Mouse (Mus musculus): ENCODE measurements around the gene Bcor. TPM values are rescaled to one million over a fixed set of nuclear protein-coding genes. Genes with fewer than 3 reads are reported as not detected.

Bcor gene
- polyA plus RNA-seq, 1 experiment = 6.4 TPM

DNA sequence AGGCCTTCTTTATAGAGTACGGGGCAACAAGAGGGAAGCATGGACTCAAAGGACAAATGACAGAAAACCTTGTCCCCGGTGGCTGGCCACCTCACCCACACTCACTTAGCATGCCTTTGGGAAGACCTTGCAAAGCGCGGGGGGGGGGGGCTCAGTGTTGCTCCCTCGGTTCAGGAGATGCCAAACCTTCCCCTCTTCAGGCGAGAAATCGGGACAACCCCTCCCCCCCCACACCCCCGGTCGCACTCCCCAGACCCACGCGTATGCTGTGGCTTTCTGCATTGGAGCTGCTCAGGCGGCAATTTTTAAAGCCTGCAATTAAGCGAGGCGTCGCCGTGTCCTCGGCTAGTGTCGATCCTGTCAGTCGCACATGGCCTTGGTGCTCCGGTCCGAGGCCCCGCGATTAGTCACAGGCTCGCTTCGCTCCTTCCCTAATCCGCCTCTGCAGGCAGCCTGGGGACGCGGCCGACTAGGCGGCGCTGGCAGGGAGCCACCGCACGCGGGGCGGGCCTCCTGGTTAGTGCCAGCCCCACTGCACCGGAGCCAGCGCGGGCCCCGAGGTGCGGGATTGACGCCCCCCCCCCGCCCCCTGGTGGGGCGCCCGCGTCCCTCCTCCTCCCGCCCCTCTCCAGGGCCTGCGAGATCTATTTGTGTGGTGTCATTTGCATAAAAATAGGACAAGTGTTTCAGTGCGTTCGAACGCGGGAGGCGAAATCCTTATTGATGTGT, 70.6 kb downstream of the Bcor start:
- no peaks in the 10 kb centered on the region for H3K27me3 ChIP-seq (replicated peaks; ENCODE audit: control insufficient read depth, insufficient read depth, low read length)

DNA sequence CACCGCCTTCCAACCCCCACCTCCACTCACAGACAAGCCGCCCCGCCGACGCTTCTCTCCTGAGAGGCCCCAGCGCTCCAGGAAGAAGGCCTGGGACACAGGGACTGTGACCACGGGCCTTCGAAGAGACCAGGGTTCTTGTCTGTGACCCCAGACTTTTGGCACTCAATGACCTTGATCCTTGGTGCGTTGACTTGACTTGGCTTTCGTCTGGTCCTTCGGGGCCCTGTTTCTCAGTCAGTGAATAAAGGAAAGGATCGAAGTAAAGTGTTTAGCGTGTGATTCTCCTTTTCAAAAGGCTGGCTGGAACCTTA, 71.2 kb downstream of the Bcor start:
- no peaks in the 10 kb centered on the region for H3K27me3 ChIP-seq (replicated peaks; ENCODE audit: control insufficient read depth, insufficient read depth, low read length)
- H3K4me3 ChIP-seq (ENCODE audit: insufficient read depth, low read depth, low read length) = peak overlapping the region; percentile 60
- H3K27ac ChIP-seq (ENCODE audit: insufficient read depth, low read depth, low read length) = peak overlapping the region; percentile 95
- no peak for TF ChIP-seq CTCF (conservative IDR thresholded peaks at IDR 0.05; ENCODE audit: insufficient read depth, insufficient read length, low read depth, low read length)
- no peak for TF ChIP-seq POLR2A (IDR thresholded peaks at IDR 0.05; ENCODE audit: low read depth, low read length)
- H3K36me3 ChIP-seq (ENCODE audit: control insufficient read depth, insufficient read depth, low read length) = no peaks in the 10 kb centered on the region
- no peak for DNase-seq
- H3K4me1 ChIP-seq (ENCODE audit: control insufficient read depth, insufficient read depth, low read length) = peaks cover 9% of the 10 kb centered on the region
- WGBS = 5% methylated on average over 13 of the region's 13 CpGs

More for the DNA sequence above, 70.6 kb downstream of the Bcor start:
- Histone ChIP-seq H3K4me1 (ENCODE audit: control insufficient read depth, insufficient read depth, low read length) (peaks cover 9% of the 10 kb centered on the region), H3K4me3 (ENCODE audit: insufficient read depth, low read depth, low read length) (no peak overlapping the region), H3K36me3 (ENCODE audit: control insufficient read depth, insufficient read depth, low read length) (no peaks in the 10 kb centered on the region), H3K27ac (ENCODE audit: insufficient read depth, low read depth, low read length) (peak overlapping the region; percentile 95)
- WGBS = 3% methylated on average over 51 of the region's 52 CpGs
- peak; percentile 77 for DNase-seq
- TF ChIP-seq CTCF (conservative IDR thresholded peaks at IDR 0.05; ENCODE audit: insufficient read depth, insufficient read length, low read depth, low read length) (no peak), POLR2A (IDR thresholded peaks at IDR 0.05; ENCODE audit: low read depth, low read length) (no peak)

DNA sequence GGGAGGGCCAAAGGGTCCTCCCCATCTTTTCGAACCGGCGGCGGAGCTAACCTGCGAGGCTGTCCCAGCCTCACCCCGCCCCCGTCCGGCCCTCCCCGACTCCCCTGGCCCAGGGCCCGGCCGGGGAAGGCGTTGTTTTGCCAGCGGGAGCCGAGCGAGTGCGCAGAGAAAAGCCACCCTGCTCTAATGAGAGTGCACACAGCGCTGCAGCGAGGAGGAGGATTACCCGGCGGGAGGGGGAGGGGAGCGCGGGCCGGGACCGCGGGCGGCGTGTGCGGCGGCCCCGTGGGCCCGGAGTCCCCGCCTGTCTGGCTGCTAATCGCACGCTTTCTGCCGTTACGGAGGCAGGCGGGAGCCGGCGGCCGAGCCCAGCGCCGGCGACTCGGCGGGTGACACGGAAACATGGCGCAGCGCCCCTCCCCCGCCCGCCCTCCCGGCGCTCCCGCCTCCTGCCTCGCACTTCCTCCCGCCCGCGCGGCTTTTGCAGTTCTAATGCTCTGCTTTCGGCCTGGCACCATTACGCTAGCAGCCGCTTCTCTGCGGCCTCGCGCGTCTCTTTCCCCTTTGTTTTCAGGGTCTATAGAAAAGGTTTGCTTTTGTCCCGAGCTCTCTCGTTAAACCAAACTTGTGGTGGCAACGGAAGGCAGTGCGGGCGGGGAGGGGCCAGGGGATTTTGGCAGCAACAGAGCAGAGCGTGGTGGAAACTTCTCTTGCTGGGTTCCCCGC, 71.7 kb downstream of the Bcor start:
- under 1% methylated on average over 41 of the region's 72 CpGs for WGBS
- Histone ChIP-seq H3K27me3 (replicated peaks; ENCODE audit: control insufficient read depth, insufficient read depth, low read length) (no peaks in the 10 kb centered on the region), H3K4me3 (ENCODE audit: insufficient read depth, low read depth, low read length) (peak overlapping the region; percentile 60), H3K36me3 (ENCODE audit: control insufficient read depth, insufficient read depth, low read length) (no peaks in the 10 kb centered on the region), H3K4me1 (ENCODE audit: control insufficient read depth, insufficient read depth, low read length) (peaks cover 9% of the 10 kb centered on the region), H3K27ac (ENCODE audit: insufficient read depth, low read depth, low read length) (peak overlapping the region; percentile 95)
- DNase-seq = peak; percentile 92
- TF ChIP-seq CTCF (conservative IDR thresholded peaks at IDR 0.05; ENCODE audit: insufficient read depth, insufficient read length, low read depth, low read length) (no peak), POLR2A (IDR thresholded peaks at IDR 0.05; ENCODE audit: low read depth, low read length) (no peak)

DNA sequence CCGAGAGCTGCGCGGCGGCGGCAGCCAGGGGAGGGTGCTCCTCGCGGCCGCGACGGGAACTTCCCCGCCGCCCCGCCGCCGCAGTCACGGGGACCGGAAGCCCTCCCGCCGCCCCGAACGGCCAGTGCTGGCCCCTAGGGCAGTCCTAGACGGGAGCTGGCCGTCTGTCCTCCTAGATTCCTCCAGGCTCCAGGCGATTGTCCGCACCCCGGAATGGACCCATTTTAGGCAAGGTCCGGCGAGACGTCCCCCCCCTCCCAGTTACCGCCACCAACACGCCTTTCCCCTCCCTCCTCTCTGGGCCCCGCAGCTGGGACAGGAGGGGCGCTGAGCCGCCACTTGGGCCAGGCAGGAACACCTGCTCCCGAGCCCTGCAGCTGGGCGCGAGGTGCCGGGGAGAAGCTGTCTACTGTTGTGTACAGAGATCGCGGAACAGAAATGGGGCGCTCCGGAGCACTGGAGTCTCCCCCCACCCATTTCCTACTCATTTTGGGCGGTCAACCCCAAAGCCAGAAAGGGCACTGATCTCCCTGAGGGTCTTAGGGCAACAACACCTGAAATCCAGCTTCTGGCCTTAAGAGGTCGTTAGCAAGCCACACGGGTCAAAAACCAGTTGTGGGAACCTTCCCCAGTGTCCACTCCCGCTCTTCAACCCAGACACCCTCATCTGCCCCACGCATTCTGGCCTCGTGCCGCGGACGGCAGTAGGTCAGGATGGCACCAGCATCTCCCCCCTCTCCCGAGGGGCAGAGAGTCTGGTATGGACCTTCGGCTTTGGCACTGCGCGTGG, 72.4 kb downstream of the Bcor start:
- Histone ChIP-seq H3K27me3 (replicated peaks; ENCODE audit: control insufficient read depth, insufficient read depth, low read length) (no peaks in the 10 kb centered on the region), H3K36me3 (ENCODE audit: control insufficient read depth, insufficient read depth, low read length) (no peaks in the 10 kb centered on the region), H3K4me3 (ENCODE audit: insufficient read depth, low read depth, low read length) (peak overlapping the region; percentile 60), H3K4me1 (ENCODE audit: control insufficient read depth, insufficient read depth, low read length) (peaks cover 9% of the 10 kb centered on the region), H3K27ac (ENCODE audit: insufficient read depth, low read depth, low read length) (peak overlapping the region; percentile 87)
- DNase-seq = peak; percentile 72
- TF ChIP-seq CTCF (conservative IDR thresholded peaks at IDR 0.05; ENCODE audit: insufficient read depth, insufficient read length, low read depth, low read length) (no peak), POLR2A (IDR thresholded peaks at IDR 0.05; ENCODE audit: low read depth, low read length) (no peak)
- under 1% methylated on average over 49 of the region's 55 CpGs for WGBS

DNA sequence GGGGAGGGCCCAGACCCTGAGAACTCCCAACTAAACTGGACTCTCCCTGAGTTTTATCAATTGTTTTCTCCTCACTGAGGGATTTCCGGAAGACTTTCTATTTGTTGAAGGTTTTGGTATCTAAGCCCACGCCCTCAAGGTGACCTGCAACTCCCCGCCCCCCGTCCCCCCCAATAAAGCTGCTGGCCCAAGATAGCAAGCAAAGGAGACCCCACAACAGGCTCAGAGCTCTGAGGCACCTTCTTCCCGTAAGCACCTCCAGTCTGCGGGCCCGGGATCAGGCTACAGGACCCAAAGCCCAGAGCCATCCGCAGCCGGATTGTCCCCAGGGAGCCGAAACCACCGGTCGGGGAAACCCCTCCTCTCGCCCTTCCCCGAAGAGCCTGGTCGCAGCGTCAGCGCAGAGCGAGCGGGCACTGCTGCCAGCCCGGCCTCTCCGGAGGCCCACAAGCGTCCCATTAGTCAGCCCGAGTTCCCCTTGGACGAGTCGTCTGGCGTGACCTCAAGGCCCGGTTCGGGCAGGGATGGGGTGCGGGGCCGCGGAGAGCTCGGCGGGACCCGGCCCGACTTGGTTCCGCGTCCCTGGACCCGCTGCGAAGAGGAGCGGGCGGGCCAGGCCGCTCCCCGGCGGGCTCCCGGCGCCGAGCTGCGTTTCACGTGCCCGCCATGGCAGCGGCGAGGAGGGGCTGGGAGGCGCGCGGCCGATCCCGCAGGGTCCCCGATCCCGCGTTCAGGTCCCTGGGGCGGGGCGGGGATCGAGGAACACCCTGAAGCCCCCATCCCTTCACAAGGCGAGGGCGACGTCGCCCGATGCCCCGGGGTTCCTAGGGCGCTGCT, 73.3 kb downstream of the Bcor start:
- peak overlapping the region; percentile 60 for H3K4me3 ChIP-seq (ENCODE audit: insufficient read depth, low read depth, low read length)
- H3K27me3 ChIP-seq (replicated peaks; ENCODE audit: control insufficient read depth, insufficient read depth, low read length) = no peaks in the 10 kb centered on the region
- peak; percentile 60 for DNase-seq
- WGBS = 3% methylated on average over 68 of the region's 70 CpGs
- H3K27ac ChIP-seq (ENCODE audit: insufficient read depth, low read depth, low read length) = peak overlapping the region; percentile 87
- peaks cover 9% of the 10 kb centered on the region for H3K4me1 ChIP-seq (ENCODE audit: control insufficient read depth, insufficient read depth, low read length)
- TF ChIP-seq CTCF (conservative IDR thresholded peaks at IDR 0.05; ENCODE audit: insufficient read depth, insufficient read length, low read depth, low read length) (no peak), POLR2A (IDR thresholded peaks at IDR 0.05; ENCODE audit: low read depth, low read length) (no peak)
- no peaks in the 10 kb centered on the region for H3K36me3 ChIP-seq (ENCODE audit: control insufficient read depth, insufficient read depth, low read length)

DNA sequence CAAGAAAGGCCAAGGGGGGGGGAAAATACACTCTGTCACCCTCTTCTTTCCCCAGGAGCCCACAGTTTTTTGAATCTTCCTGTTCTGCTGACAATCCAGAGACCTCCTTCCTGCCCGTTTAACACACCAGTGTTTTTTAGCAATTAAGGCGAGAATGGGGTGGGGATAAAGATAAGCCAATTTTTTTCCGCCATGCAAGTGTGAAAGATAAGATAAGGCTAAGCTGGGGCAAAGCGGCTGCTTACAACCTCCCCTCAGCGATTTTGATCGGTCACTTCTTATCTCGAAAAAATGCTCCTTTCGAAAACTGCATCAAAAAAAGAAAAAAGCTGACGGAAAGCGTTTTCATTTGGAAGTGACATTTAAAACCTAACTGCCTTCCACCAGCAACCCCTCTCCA, 74.2 kb downstream of the Bcor start:
- TF ChIP-seq POLR2A (IDR thresholded peaks at IDR 0.05; ENCODE audit: low read depth, low read length) (no peak), CTCF (conservative IDR thresholded peaks at IDR 0.05; ENCODE audit: insufficient read depth, insufficient read length, low read depth, low read length) (no peak)
- H3K27ac ChIP-seq (ENCODE audit: insufficient read depth, low read depth, low read length) = no peak overlapping the region
- H3K4me1 ChIP-seq (ENCODE audit: control insufficient read depth, insufficient read depth, low read length) = peaks cover 14% of the 10 kb centered on the region
- WGBS = 83% methylated on average over 10 of the region's 10 CpGs
- no peak for DNase-seq
- H3K4me3 ChIP-seq (ENCODE audit: insufficient read depth, low read depth, low read length) = no peak overlapping the region
- no peaks in the 10 kb centered on the region for H3K27me3 ChIP-seq (replicated peaks; ENCODE audit: control insufficient read depth, insufficient read depth, low read length)
- H3K36me3 ChIP-seq (ENCODE audit: control insufficient read depth, insufficient read depth, low read length) = no peaks in the 10 kb centered on the region
